Mouse (Mus musculus) cerebellum, adult 2 months (tissue): ENCODE measurements around the gene Aspscr1. TPM values are rescaled to one million over a fixed set of nuclear protein-coding genes. Genes with fewer than 3 reads are reported as not detected.
A peak's percentile ranks its signal among the peaks of the same experiment; 100 is the strongest.

Experiments
- DNase-seq, 2 experiments: peaks; one replicate each; pipeline ENCODE4 v3.0.0; 2021
- H3K27ac ChIP-seq: fragments of 200-500 bp; 2 replicates; pipeline ENCODE4 v1.5.1; 2012; ENCODE audit warnings: low read length, control low read depth, inconsistent platforms; ENCODE audit not compliant: insufficient read depth
- H3K27me3 ChIP-seq: fragments of 200-500 bp; 2 replicates; pipeline ENCODE4 v1.6.1; 2012; ENCODE audit warnings: inconsistent platforms, mild to moderate bottlenecking, low read length, moderate library complexity; ENCODE audit not compliant: control insufficient read depth, insufficient read depth
- H3K4me1 ChIP-seq: fragments of 200-500 bp; 2 replicates; pipeline ENCODE4 v1.6.1; 2011; ENCODE audit warnings: low read length; ENCODE audit not compliant: control insufficient read depth, insufficient read depth
- H3K4me3 ChIP-seq: fragments of 200-500 bp; replicated peaks from 2 replicates; pipeline ENCODE3; 2011; ENCODE audit warnings: mild to moderate bottlenecking, low read depth, low read length, control low read depth; ENCODE audit not compliant: insufficient read depth
- CTCF ChIP-seq: fragments of 200-500 bp; IDR thresholded peaks from 2 replicates; pipeline ENCODE4 v1.5.1; 2011; ENCODE audit warnings: low read depth, mild to moderate bottlenecking, control low read depth, low read length, moderate library complexity, borderline replicate concordance; ENCODE audit not compliant: insufficient read depth
- POLR2A ChIP-seq: fragments of 200-500 bp; IDR thresholded peaks from 2 replicates; pipeline ENCODE4 v1.6.1; 2011; ENCODE audit warnings: low read length, control low read depth, borderline replicate concordance; ENCODE audit not compliant: insufficient read depth
- WGBS: fragments of 180-500 bp; shearing (Covaris S2); methylation state at CpG from one replicate; pipeline ENCODE4 v1.1.7; 2018; 5-methylcytosine and 5-hydroxymethylcytosine counted together
- polyA plus RNA-seq: library from polyadenylated mRNA; depleted of rRNA; stranded (reverse); fragments of >200 nt; gene quantifications from 2 replicates; pipeline ENCODE4 v1.2.3, GENCODE M21; 2012

Aspscr1 gene
- polyA plus RNA-seq, 1 experiment: 56.1 TPM

DNA sequence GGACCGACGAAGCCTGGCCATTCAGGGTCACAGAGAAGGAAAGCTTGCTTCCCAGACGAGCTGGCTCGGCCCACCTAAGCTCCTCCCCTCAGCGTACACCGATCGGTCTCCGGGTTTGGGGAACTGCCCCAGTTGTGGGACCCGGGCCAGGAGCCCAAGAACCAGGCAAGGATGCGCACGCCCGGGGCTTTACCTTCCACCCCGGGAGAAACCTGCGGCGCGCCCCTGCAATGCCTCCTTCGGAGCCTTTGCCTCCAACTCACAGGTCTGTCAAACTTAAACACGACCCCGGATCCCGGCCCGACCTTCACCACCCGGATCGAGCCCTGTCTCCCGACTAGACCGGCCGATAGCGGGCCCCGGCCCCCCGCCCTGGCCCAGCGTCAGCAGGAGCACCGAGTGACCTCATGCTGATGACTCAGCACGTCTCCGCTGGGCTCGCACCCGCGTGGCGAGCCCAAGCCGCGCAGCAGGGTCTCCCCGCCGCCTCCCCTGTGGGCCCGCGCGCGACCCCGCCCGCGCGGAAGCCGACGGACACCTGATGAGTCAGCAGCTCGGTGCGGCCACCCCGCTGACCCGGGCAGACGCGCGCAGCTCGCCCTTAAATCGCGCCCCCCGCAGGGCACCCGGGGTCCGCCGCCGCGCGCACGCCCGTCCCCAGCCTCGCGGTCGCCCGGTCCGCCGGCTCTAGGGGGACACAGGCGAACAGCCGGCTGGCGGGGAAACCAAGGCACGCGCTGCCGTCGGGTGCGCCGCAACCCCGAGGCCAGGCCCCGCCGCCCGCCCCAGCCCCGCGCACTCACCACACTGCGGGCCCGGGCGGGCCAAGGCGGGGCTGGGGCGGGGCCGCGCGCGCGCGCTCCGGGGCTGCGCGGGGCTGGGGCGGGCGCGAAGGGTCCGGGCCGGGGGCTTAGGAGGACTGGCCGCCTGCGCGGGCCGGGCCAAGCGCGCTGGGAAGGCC, 39.9 kb upstream of the Aspscr1 start:
- TF ChIP-seq CTCF: no peak
- no peak for TF ChIP-seq POLR2A
- peak; percentile 69 to 72 for DNase-seq
- under 1% methylated on average over 111 of the region's 116 CpGs for WGBS
- H3K4me1 ChIP-seq: peaks cover 19% of the 10 kb centered on the region
- peak overlapping the region; percentile 49; the same call in 1 of the 2 replicates for H3K27ac ChIP-seq
- peak overlapping the region; percentile 65 for H3K4me3 ChIP-seq
- no peaks in the 10 kb centered on the region for H3K27me3 ChIP-seq

DNA sequence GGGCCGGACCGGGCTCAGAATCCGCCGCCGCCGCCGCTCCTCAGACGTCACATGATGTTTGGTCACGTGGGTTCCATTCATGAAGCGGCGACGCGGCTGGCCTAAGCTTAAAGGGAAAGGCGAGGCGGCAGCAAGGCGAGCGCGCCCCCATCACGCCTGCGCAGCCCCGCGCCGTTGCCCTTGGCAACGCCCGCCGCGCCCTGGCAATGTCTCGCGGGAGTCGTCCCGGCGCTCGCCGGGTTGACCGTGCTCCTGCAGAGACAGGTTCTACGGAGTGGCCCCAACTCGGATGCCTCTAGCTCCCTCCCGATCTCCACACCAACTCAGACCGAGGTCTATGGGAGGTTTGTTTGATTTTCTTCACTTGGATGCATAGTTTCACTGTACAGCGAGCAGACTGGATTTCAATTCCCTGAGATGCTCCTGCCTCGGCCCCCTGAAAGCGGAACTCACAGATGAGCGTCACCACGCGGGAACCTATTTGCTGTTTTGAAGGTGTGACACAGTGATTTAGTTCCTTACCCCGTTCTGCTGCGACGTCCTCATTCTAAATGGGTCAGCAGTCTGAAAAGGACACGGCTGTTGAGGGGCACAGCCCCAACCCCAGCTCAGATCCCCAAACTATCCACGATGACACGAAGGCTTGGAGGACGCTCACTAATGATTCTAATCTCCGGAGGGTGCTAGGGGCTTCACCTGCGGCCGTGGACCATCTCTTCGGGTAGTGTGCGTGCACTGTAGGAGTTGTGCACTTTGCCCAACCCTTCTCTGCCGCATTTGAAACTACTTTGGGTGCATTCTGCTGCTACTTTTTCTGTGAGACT, 39.0 kb upstream of the Aspscr1 start, which contains the start of gene Mafg:
Gene Mafg (minus strand): TSS at position 81 of the 824 bp plus-strand sequence.
- TF ChIP-seq CTCF: no peak
- TF ChIP-seq POLR2A: no peak
- Histone ChIP-seq H3K27me3 (no peaks in the 10 kb centered on the region), H3K27ac (peak within 1 kb of the TSS; percentile 49; the same call in 1 of the 2 replicates), H3K4me3 (peak within 1 kb of the TSS; percentile 65), H3K4me1 (peaks cover 19% of the 10 kb centered on the region)
- 11% methylated on average over 58 of the region's 58 CpGs for WGBS
- DNase-seq: peak; percentile 92 to 95

GRCm38 (mm10) chr11:120634810-120635209, 38.0 kb upstream of the Aspscr1 start:
- Histone ChIP-seq H3K4me1 (peaks cover 14% of the 10 kb centered on the region), H3K4me3 (no peak overlapping the region), H3K27ac (no peak overlapping the region), H3K27me3 (no peaks in the 10 kb centered on the region)
- TF ChIP-seq POLR2A: no peak
- TF ChIP-seq CTCF: no peak
- no peak for DNase-seq
- 78% methylated on average over 5 of the region's 5 CpGs for WGBS

DNA sequence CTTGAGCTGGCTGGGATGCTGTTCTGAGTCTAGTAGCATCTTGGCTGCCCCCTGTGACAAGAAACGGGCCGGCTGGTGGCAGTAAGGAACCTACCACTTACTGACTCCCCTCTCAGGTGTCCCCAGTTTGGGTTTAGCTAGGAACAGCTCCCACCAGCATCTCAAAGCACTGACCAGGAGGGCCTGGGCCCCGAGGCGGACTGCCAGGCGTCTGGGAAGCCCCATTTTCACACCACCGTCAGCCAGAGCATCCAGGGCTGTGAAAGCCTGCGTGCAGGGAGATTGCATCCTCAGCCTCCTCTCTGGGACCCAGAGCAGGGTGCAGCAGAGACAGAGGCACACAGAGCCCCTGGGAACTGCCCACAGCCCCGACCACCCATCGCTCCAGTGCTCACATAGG, 31.5 kb upstream of the Aspscr1 start:
- no peak overlapping the region for H3K4me3 ChIP-seq
- H3K4me1 ChIP-seq: no peaks in the 10 kb centered on the region
- no peak overlapping the region for H3K27ac ChIP-seq
- TF ChIP-seq POLR2A (no peak), CTCF (no peak)
- H3K27me3 ChIP-seq: no peaks in the 10 kb centered on the region
- WGBS: 63% methylated on average over 9 of the region's 9 CpGs
- no peak for DNase-seq

DNA sequence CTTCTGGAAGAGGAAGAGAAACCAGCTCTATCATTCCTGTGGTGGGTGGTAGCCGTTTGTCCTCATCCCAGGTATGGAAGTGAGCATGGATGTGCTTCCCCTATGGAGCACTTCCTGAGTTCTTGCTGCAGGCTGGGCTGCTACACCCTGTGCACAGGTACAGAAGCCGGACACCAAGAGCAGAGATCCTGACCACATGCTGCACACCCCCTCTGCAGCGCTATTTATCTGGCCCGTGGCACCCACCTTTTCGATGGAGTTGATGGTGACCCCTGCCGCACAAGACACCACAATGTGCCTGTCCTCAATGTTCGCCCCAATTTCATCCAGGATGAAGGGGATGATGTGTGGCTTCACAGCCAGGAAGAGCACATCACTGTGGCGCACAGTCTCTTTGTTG, 30.9 kb upstream of the Aspscr1 start:
- H3K27ac ChIP-seq: no peak overlapping the region
- DNase-seq: no peak
- H3K27me3 ChIP-seq: no peaks in the 10 kb centered on the region
- TF ChIP-seq CTCF: no peak
- TF ChIP-seq POLR2A: no peak
- 89% methylated on average over 8 of the region's 8 CpGs for WGBS
- H3K4me3 ChIP-seq: no peak overlapping the region
- no peaks in the 10 kb centered on the region for H3K4me1 ChIP-seq

DNA sequence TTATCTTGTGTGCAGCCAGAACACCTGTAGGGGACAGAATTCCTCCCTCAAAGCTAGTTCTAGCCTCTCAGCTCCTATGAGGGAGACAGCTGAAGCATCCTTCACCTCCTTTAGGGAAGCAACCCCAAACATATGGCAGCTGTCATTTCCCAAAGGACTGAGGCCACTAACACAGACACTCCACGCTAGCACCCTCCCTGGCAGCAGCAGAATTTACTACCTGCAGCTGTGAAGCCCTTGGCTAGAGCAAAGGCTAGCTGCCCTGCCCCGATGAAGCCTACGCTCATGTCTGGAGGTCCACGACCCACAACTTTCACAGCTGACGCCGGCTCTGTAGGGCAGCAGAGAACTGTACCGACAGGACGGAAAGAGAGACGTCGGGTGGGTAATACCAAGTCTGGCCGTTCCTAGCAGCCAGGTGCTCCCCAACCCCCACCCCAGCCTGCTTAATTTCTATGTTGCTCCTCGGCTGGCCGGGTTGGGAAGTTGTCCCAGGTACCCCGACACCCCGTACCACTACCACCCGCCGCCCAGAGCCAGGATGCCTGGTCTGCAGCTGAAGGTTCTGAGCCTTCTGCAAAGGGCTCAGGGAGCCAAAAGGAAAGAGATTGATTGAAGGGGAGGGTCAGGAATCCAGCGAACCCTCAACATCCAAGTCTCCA, 29.7 kb upstream of the Aspscr1 start:
- DNase-seq: no peak
- WGBS: 1% methylated on average over 18 of the region's 18 CpGs
- Histone ChIP-seq H3K4me3 (peak overlapping the region; percentile 63), H3K27me3 (no peaks in the 10 kb centered on the region), H3K4me1 (no peaks in the 10 kb centered on the region), H3K27ac (no peak overlapping the region)
- TF ChIP-seq POLR2A: no peak
- no peak for TF ChIP-seq CTCF

DNA sequence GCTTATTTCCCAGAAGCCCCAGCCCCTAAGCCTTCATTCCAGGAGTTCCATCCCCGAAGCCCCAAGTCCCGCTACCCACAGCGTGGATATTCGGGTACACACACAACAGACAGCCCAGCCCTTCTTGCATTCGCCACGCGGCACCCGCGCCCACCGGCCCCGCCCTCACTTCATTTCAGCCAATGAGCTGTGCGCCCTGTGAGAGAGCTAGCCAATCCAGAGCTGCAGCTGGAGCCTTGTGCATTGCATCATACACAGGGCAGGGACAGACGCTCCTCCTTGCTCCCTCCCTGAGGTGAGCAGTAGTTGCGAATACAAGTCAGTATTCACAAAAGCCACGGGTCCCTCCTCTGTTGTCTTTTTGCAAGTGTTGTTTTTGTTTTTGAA, 29.2 kb upstream of the Aspscr1 start, which contains the start of gene Pycr1:
Gene Pycr1 (minus strand): TSS at position 169 of the 387 bp plus-strand sequence.
- under 1% methylated on average over 15 of the region's 15 CpGs for WGBS
- Histone ChIP-seq H3K27me3 (no peaks in the 10 kb centered on the region), H3K27ac (no peak within 1 kb of the TSS), H3K4me3 (peak within 1 kb of the TSS; percentile 63), H3K4me1 (no peaks in the 10 kb centered on the region)
- peak; percentile 95 for DNase-seq
- TF ChIP-seq CTCF: no peak
